1 mouse cellular context compared by ENCODE assay signal in genomic region chr4:147943005-147943404, GRCm38 (mm10).
TF ChIP-seq lines count a peak whose summit lies in the region.

No protein-coding gene starts in this region.

TF ChIP-seq in MEL, 35 proteins besides CTCF, POLR2A, EP300 and RAD21:
- TF ChIP-seq NELFE (IDR thresholded peaks at IDR 0.05; ENCODE audit: low read depth, low read length) (no peak), USF2 (IDR thresholded peaks at IDR 0.05; ENCODE audit: borderline replicate concordance in 1 of 2, insufficient read depth in 1 of 2, low read depth in 1 of 2, low read length in 2 of 2) (no peak), SMC3 (IDR thresholded peaks at IDR 0.05; ENCODE audit: low read depth, low read length) (no peak), USF1 (IDR thresholded peaks at IDR 0.05; ENCODE audit: low read depth, low read length) (peak; percentile 67), BHLHE40 (IDR thresholded peaks at IDR 0.05; ENCODE audit: borderline replicate concordance, low read depth, low read length) (no peak)
